ENCODE assay signal across 24 mouse cellular contexts in the genomic region with DNA sequence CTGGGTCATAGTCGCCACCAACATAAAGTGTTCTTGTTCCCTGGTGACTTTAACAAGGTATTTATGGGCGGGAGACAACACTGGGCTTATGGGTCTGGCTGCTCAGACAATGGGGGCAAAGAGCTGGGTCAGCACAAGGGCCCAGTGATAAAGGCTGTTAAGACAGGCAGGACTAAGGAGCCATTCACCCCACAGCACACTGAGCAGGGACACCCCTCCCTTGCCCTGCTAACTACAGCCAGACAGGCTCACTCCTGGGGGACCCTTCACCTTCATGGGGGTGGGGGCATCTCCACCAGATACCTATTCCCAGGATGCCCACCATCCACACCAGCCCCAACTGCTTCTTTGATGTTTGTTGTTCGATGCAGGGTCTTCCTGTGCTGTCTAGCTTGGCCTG.
"Had no signal": no experiment of that assay in that cellular context is flagged by ENCODE, and none has a peak within 500 bp of the region (broad histone marks: within the 10 kb centered on the region; RNA-seq: fewer than 3 reads in every experiment).

No protein-coding gene starts in this region.

- ATAC-seq: hindbrain, embryonic 16.5 days; inflammation-experienced regulatory T-cells, adult 6 months; intestine, embryonic 16.5 days; liver, postnatal 0 days had no signal

- H3K4me3 ChIP-seq: heart, adult 2 months; heart, embryonic 13.5 days; heart, embryonic 15.5 days; liver, embryonic 13.5 days; liver, embryonic 15.5 days had no signal

- H3K27ac ChIP-seq: heart, adult 2 months; heart, embryonic 13.5 days; heart, embryonic 15.5 days; hindbrain, embryonic 14.5 days; liver, embryonic 13.5 days; liver, embryonic 15.5 days had no signal

- H3K9ac ChIP-seq: heart, embryonic 13.5 days; heart, embryonic 15.5 days; hindbrain, embryonic 14.5 days; liver, embryonic 13.5 days; liver, embryonic 15.5 days; liver, postnatal 0 days had no signal

- H3K4me1 ChIP-seq: heart, embryonic 13.5 days; heart, embryonic 15.5 days; liver, embryonic 15.5 days had no signal

- DNase-seq: gastrocnemius, postnatal 14 days; gastrocnemius, postnatal 36 days; heart, adult 11 months; heart, adult 2 months; heart, postnatal 14 days; heart, postnatal 36 days; kidney, adult 18-20 months; kidney, adult 8-10 months; kidney, postnatal 10 days; kidney, postnatal 25 days; layer of hippocampus, adult 9-11 months; layer of hippocampus, postnatal 36 days; left cerebral cortex, postnatal 4 days; liver; liver, embryonic 13.5 days; liver, postnatal 0 days had no signal

- H3K4me2 ChIP-seq: heart, embryonic 13.5 days; heart, embryonic 15.5 days; hindbrain, embryonic 14.5 days; liver, embryonic 11.5 days; liver, embryonic 13.5 days; liver, embryonic 15.5 days had no signal

- H3K9me3 ChIP-seq: heart, embryonic 13.5 days; heart, embryonic 15.5 days; liver, embryonic 13.5 days; liver, embryonic 15.5 days had no signal

- H3K36me3 ChIP-seq: heart, embryonic 13.5 days; heart, embryonic 15.5 days; liver, embryonic 13.5 days; liver, embryonic 15.5 days had no signal

- H3K27me3 ChIP-seq: heart, embryonic 15.5 days; liver, embryonic 13.5 days had no signal
